Mouse (Mus musculus): ENCODE data around the gene Vstm2b.

- TF ChIP-seq CTCF (IDR thresholded peaks at IDR 0.05; ENCODE audit: low read depth) (no peak), EP300 (IDR thresholded peaks at IDR 0.05; ENCODE audit: low read depth) (no peak)
Measured at GRCm38 (mm10) chr7:40936617-40937212, 38.6 kb downstream of the Vstm2b start.
